Mouse (Mus musculus) thymus, postnatal 4 days (tissue): ENCODE results near the gene Shb.
"Not testable (repeated sequence)": the region's sequence is repeated elsewhere in the genome, so short reads cannot be mapped to it uniquely, and the experiment has no call there.

ENCODE experiments used
- DNase-seq: peaks from one replicate; pipeline ENCODE4 v3.0.0; 2021

Shb gene

GRCm38 (mm10) chr4:45380903-45381580 lies 151.2 kb downstream of the Shb start:
- not testable (repeated sequence) for DNase-seq

- no peak for DNase-seq
Measured at GRCm38 (mm10) chr4:45376573-45376972, 155.7 kb downstream of the Shb start.

- no peak for DNase-seq
Measured at GRCm38 (mm10) chr4:45374879-45375278, 157.4 kb downstream of the Shb start.
